Mouse (Mus musculus): ENCODE data around the gene Nacad. TPM values are rescaled to one million over a fixed set of nuclear protein-coding genes. Genes with fewer than 3 reads are reported as not detected.

The Nacad gene
- total and polyA plus RNA-seq, 3 experiments = 0.13 to 0.34 TPM; not detected in 1

- TF ChIP-seq SIN3A (IDR thresholded peaks at IDR 0.05; ENCODE audit: low read length) (peak; percentile 74), E2F4 (IDR thresholded peaks at IDR 0.05; ENCODE audit: insufficient replicate concordance, low read depth, low read length) (no peak), TBP (conservative IDR thresholded peaks at IDR 0.05; ENCODE audit: low read depth, low read length) (no peak), PAX5 (IDR thresholded peaks at IDR 0.05; ENCODE audit: low read length) (no peak), HCFC1 (IDR thresholded peaks at IDR 0.05; ENCODE audit: low read depth, low read length) (peak; percentile 61), MYC (IDR thresholded peaks at IDR 0.05; ENCODE audit: low read depth, low read length) (peak; percentile 92), JUND (conservative IDR thresholded peaks at IDR 0.05; ENCODE audit: low read depth, low read length) (no peak), KAT2A (IDR thresholded peaks at IDR 0.05; ENCODE audit: insufficient replicate concordance, low read length) (no peak), BHLHE40 (IDR thresholded peaks at IDR 0.05; ENCODE audit: low read depth, low read length) (peak; percentile 74), ETS1 (conservative IDR thresholded peaks at IDR 0.05; ENCODE audit: low read depth, low read length) (peak; percentile 69), USF1 (IDR thresholded peaks at IDR 0.05; ENCODE audit: low read depth, low read length) (peak; percentile 72), MXI1 (IDR thresholded peaks at IDR 0.05; ENCODE audit: low read depth, low read length) (peak; percentile 78), USF2 (conservative IDR thresholded peaks at IDR 0.05; ENCODE audit: low read depth, low read length) (peak; percentile 38; the same call in 1 of the 2 replicates), CHD2 (IDR thresholded peaks at IDR 0.05; ENCODE audit: low read length) (peak; percentile 48; the same call in 1 of the 2 replicates), IRF4 (IDR thresholded peaks at IDR 0.05; ENCODE audit: low read depth, low read length) (peak; percentile 96), MAFK (IDR thresholded peaks at IDR 0.05; ENCODE audit: insufficient replicate concordance, low read length) (no peak; the same call in 1 of the 2 replicates), RAD21 (IDR thresholded peaks at IDR 0.05; ENCODE audit: low read depth, low read length) (peak; percentile 55), ELF1 (IDR thresholded peaks at IDR 0.05; ENCODE audit: low read depth, low read length) (peak; percentile 89), ZKSCAN1 (IDR thresholded peaks at IDR 0.05; ENCODE audit: borderline replicate concordance, low read depth, low read length) (no peak), MAZ (IDR thresholded peaks at IDR 0.05; ENCODE audit: low read depth, low read length) (0 out of 2 replicates have a peak, but pooled peaks have one; percentile 17), SMC3 (IDR thresholded peaks at IDR 0.05; ENCODE audit: low read depth, low read length) (peak; percentile 65), POLR2A (IDR thresholded peaks at IDR 0.05; ENCODE audit: low read depth, low read length) (peak; percentile 21; the same call in 1 of the 2 replicates), ZMIZ1 (IDR thresholded peaks at IDR 0.05; ENCODE audit: low read depth, low read length) (no peak), POLR2AphosphoS2 (IDR thresholded peaks at IDR 0.05; ENCODE audit: low read depth, low read length) (no peak), JUN (IDR thresholded peaks at IDR 0.05; ENCODE audit: insufficient read depth, low read depth, low read length) (peak; percentile 20; the same call in 1 of the 2 replicates), ZNF384 (IDR thresholded peaks at IDR 0.05; ENCODE audit: low read depth, low read length) (peak; percentile 97), EP300 (IDR thresholded peaks at IDR 0.05; ENCODE audit: low read length) (peak; percentile 95), MEF2A (IDR thresholded peaks at IDR 0.05; ENCODE audit: borderline replicate concordance, low read depth, low read length) (peak; percentile 90), NRF1 (IDR thresholded peaks at IDR 0.05; ENCODE audit: low read depth, low read length) (no peak), MAX (IDR thresholded peaks at IDR 0.05; ENCODE audit: low read length) (peak; percentile 88), TCF12 (IDR thresholded peaks at IDR 0.05; ENCODE audit: low read depth, low read length) (peak; percentile 90), CTCF (conservative IDR thresholded peaks at IDR 0.05 in 1 of 2, IDR thresholded peaks at IDR 0.05 in 1 of 2; ENCODE audit: low read depth in 2 of 2, low read length in 2 of 2) (peak in 1 of 2 experiments; percentile 77; a peak in 2 of 4 replicates), UBTF (IDR thresholded peaks at IDR 0.05; ENCODE audit: low read depth, low read length) (no peak), GABPA (IDR thresholded peaks at IDR 0.05; ENCODE audit: insufficient replicate concordance, low read depth, low read length) (no peak), ZC3H11A (IDR thresholded peaks at IDR 0.05; ENCODE audit: low read depth, low read length) (no peak), NELFE (IDR thresholded peaks at IDR 0.05; ENCODE audit: low read depth, low read length) (peak; percentile 48; the same call in 1 of the 2 replicates), CHD1 (IDR thresholded peaks at IDR 0.05; ENCODE audit: low read depth, low read length) (no peak), RCOR1 (conservative IDR thresholded peaks at IDR 0.05; ENCODE audit: low read depth, low read length) (0 out of 2 replicates have a peak, but pooled peaks have one; percentile 87)
- H3K4me1 ChIP-seq (ENCODE audit: control insufficient read depth in 1 of 2, insufficient read depth in 2 of 2) = peaks cover 20 to 79% of the 10 kb centered on the region in 2 experiments
- in situ Hi-C loops (cut with MboI; ENCODE audit: low pct_ligation_motif_present, low pct_unique_long_range_greater_than_20kb, low sequenced_read_pairs) (no loop called here), dilution Hi-C loops (cut with MboI; ENCODE audit: extremely low pct_ligation_motif_present, extremely low pct_unique_long_range_greater_than_20kb, low sequenced_read_pairs) (no loop called here)
- H3K4me2 ChIP-seq (ENCODE audit: insufficient read depth, low read depth, poor library complexity, severe bottlenecking) = no peak overlapping the region
- H3K9me3 ChIP-seq (replicated peaks; ENCODE audit: low read length) = no peaks in the 10 kb centered on the region
- H3K79me2 ChIP-seq (replicated peaks; ENCODE audit: control insufficient read depth, extremely low read depth, insufficient read depth, poor library complexity, severe bottlenecking) = no peaks in the 10 kb centered on the region
- peaks cover 45 to 73% of the 10 kb centered on the region in 2 experiments for H3K36me3 ChIP-seq (replicated peaks in 1 of 2; ENCODE audit: control insufficient read depth in 1 of 2, insufficient read depth in 1 of 2, low read length in 1 of 2)
- H3K27ac ChIP-seq (ENCODE audit: insufficient read depth, low read depth) = no peak overlapping the region
- DNase-seq (ENCODE audit: extremely low read depth) = peak; percentile 91
- no peak overlapping the region for H3K9ac ChIP-seq (ENCODE audit: insufficient read depth, low read depth)
- H3K27me3 ChIP-seq (replicated peaks) = no peaks in the 10 kb centered on the region
- H3K4me3 ChIP-seq (replicated peaks in 1 of 3; ENCODE audit: low read depth in 2 of 3, low read length in 2 of 3, poor library complexity in 1 of 3) = no peak overlapping the region
Measured at GRCm38 (mm10) chr11:6586660-6587059, 19.2 kb downstream of the Nacad start.
